Mouse (Mus musculus) mesoderm, embryonic 11.5 days (tissue): ENCODE measurements around the gene Plcd3.

Experiments used
- DNase-seq: peaks from one replicate; pipeline ENCODE4 v3.0.0-alpha.2; 2012; ENCODE audit warnings: low read depth, low spot score

The Plcd3 gene

DNA sequence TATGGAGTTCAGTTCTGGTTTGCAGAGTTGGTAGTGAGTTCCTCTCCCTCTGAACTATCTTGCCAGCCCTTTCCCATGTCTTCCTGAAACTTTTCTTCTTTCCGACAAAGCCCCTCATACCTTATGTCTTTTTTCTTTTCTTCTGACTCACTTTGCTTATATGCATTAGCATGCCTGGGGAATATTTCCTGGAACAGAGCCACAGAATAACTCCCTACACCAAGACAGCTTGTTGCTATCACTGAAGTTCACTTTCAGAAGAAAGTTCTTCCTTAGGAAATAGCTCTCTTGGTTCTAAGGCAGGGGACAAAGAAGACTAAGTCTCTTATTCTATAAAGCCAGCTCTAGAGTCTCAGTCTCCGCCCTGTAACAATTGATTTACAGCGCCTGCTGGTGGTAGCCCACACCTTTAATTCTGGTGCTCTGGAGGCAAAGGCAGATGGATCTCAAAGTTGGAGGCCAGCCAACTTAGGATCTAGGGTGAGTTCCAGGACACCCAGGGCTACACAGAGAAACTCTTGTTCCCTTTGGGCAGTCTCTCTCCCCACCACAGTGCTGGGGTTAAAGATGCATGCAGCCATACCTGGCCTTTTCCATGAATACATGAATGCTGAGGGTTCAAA, 80.6 kb downstream of the Plcd3 start:
- no peak for DNase-seq
